ENCODE assay signal across 12 mouse cellular contexts in genomic region chr13:70684976-70685609, GRCm38 (mm10). TPM values are rescaled to one million over a fixed set of nuclear protein-coding genes. Genes with fewer than 3 reads are reported as not detected.
DNase-seq lines count a peak whose midpoint lies in the region; ATAC-seq lines count a peak whose summit lies in the region.
"Had no signal": no experiment of that assay in that cellular context is flagged by ENCODE, and none has a peak within 500 bp of the region (broad histone marks: within the 10 kb centered on the region; RNA-seq: fewer than 3 reads in every experiment).

No protein-coding gene starts in this region.

- no peak overlapping the region for H3K4me2 ChIP-seq in limb, embryonic 12.5 days
- no peak overlapping the region for H3K4me2 ChIP-seq in embryonic facial prominence, embryonic 14.5 days (ENCODE audit: low read depth, low read length)
- H3K4me2 ChIP-seq: embryonic facial prominence, embryonic 13.5 days; kidney, embryonic 15.5 days had no signal

- no peaks in the 10 kb centered on the region for H3K36me3 ChIP-seq in limb, embryonic 12.5 days
- no peaks in the 10 kb centered on the region for H3K36me3 ChIP-seq in limb, embryonic 10.5 days
- no peaks in the 10 kb centered on the region for H3K36me3 ChIP-seq in embryonic facial prominence, embryonic 14.5 days (ENCODE audit: control insufficient read depth, insufficient read depth, low read length)
- H3K36me3 ChIP-seq: embryonic facial prominence, embryonic 13.5 days; kidney, embryonic 15.5 days had no signal

- ATAC-seq in limb, embryonic 12.5 days (ENCODE audit: insufficient number of reproducible peaks, insufficient read depth, low FRiP score, low TSS enrichment, low read depth), result peak; percentile 78
- ATAC-seq in embryonic facial prominence, embryonic 14.5 days (ENCODE audit: low read depth), result peak; percentile 84

- H3K9ac ChIP-seq in limb, embryonic 12.5 days (replicated peaks), result no peak overlapping the region
- H3K9ac ChIP-seq in embryonic facial prominence, embryonic 14.5 days (ENCODE audit: low read depth, low read length), result no peak overlapping the region
- H3K9ac ChIP-seq: embryonic facial prominence, embryonic 13.5 days; kidney, embryonic 15.5 days had no signal

- 71% methylated on average over 7 of the region's 7 CpGs for WGBS in limb, embryonic 12.5 days
- 77% methylated on average over 7 of the region's 7 CpGs for WGBS in limb, embryonic 10.5 days
- 65% methylated on average over 7 of the region's 7 CpGs for WGBS in embryonic facial prominence, embryonic 14.5 days

- DNase-seq in limb, embryonic 10.5 days (ENCODE audit: low spot score), result no peak
- DNase-seq in embryonic facial prominence, embryonic 14.5 days (ENCODE audit: low spot score), result peak; percentile 78
- peak; percentile 6 for DNase-seq in lung, postnatal 14 days
- DNase-seq in retina, postnatal 1 day, result peak; percentile 54
- no peak for DNase-seq in T-cell, adult 2 months (ENCODE audit: low spot score)
- DNase-seq in left cerebral cortex, postnatal 25 days (ENCODE audit: low spot score in 2 of 2), result no peak
- no peak for DNase-seq in cerebellum, adult 9-11 months
- DNase-seq: thymus, postnatal 14 days had no signal

- 0 out of 2 replicates have a peak, but pooled peaks cover 4% of the 10 kb centered on the region for H3K4me1 ChIP-seq in limb, embryonic 12.5 days (replicated peaks)
- H3K4me1 ChIP-seq in limb, embryonic 10.5 days, result peaks cover 4% of the 10 kb centered on the region; the same call in 1 of the 2 replicates
- H3K4me1 ChIP-seq in embryonic facial prominence, embryonic 14.5 days (ENCODE audit: control insufficient read depth, insufficient read depth, low read length), result no peaks in the 10 kb centered on the region

- no peak overlapping the region for H3K27ac ChIP-seq in limb, embryonic 12.5 days
- H3K27ac ChIP-seq in limb, embryonic 10.5 days, result no peak overlapping the region
- H3K27ac ChIP-seq in embryonic facial prominence, embryonic 14.5 days (replicated peaks; ENCODE audit: low read depth, low read length), result no peak overlapping the region
- H3K27ac ChIP-seq: embryonic facial prominence, embryonic 13.5 days; kidney, embryonic 15.5 days had no signal

- no peaks in the 10 kb centered on the region for H3K27me3 ChIP-seq in limb, embryonic 12.5 days
- H3K27me3 ChIP-seq in limb, embryonic 10.5 days (ENCODE audit: low read depth, poor library complexity, severe bottlenecking), result no peaks in the 10 kb centered on the region
- 0 out of 2 replicates have a peak, but pooled peaks cover 3% of the 10 kb centered on the region for H3K27me3 ChIP-seq in embryonic facial prominence, embryonic 14.5 days (replicated peaks; ENCODE audit: control insufficient read depth, insufficient read depth, low read length)
- H3K27me3 ChIP-seq: embryonic facial prominence, embryonic 13.5 days; kidney, embryonic 15.5 days had no signal

- no peak overlapping the region for H3K4me3 ChIP-seq in limb, embryonic 12.5 days (replicated peaks)
- no peak overlapping the region for H3K4me3 ChIP-seq in limb, embryonic 10.5 days
- no peak overlapping the region for H3K4me3 ChIP-seq in embryonic facial prominence, embryonic 14.5 days (ENCODE audit: low read depth, low read length)
- H3K4me3 ChIP-seq: embryonic facial prominence, embryonic 13.5 days; kidney, embryonic 15.5 days; megakaryocyte, embryonic 14.5 days had no signal

- intact Hi-C loops in left cerebral cortex, postnatal 25 days (cut with DNase I), result no loop called here

- no peaks in the 10 kb centered on the region for H3K9me3 ChIP-seq in limb, embryonic 12.5 days
- H3K9me3 ChIP-seq in limb, embryonic 10.5 days (replicated peaks), result no peaks in the 10 kb centered on the region
- no peaks in the 10 kb centered on the region for H3K9me3 ChIP-seq in embryonic facial prominence, embryonic 14.5 days (ENCODE audit: control insufficient read depth, low read length)
- H3K9me3 ChIP-seq: embryonic facial prominence, embryonic 13.5 days; kidney, embryonic 15.5 days had no signal

RNA-seq across cellular contexts. Expression of gene Ice1, which starts 47.7 kb away (rescaled TPM):
- polyA plus RNA-seq in limb, embryonic 12.5 days (2016; fragmentation: Nextera tagmentation; extraction: Ambion mirVana), result 30.9 and 32.7 TPM in 2 replicates
- 21.3 and 23.9 TPM in 2 replicates for polyA plus RNA-seq in limb, embryonic 10.5 days (2016; fragmentation: Nextera tagmentation; extraction: Ambion mirVana)
- polyA plus RNA-seq in embryonic facial prominence, embryonic 14.5 days (2014; fragmentation: Nextera tagmentation; extraction: Ambion mirVana), result 30.1 and 36.2 TPM in 2 replicates
- total RNA-seq in left cerebral cortex, postnatal 25 days (2021), result 10 to 100 TPM; 60.7 to 69.3 TPM

Comparison
In these comparisons a context has a peak if more than half of its experiments do, and no peak if none do; other contexts are left out.
1. DNase-seq: peak in embryonic facial prominence, embryonic 14.5 days (single experiment), lung, postnatal 14 days (single experiment) and retina, postnatal 1 day (single experiment); none in limb, embryonic 10.5 days (single experiment), T-cell, adult 2 months (single experiment), left cerebral cortex, postnatal 25 days (0 of 2) and cerebellum, adult 9-11 months (single experiment).